Mouse (Mus musculus) retina, postnatal 7 days (tissue): ENCODE data around the gene Tbl3.
"Not testable (repeated sequence)": the region's sequence is repeated elsewhere in the genome, so short reads cannot be mapped to it uniquely, and the experiment has no call there.

Source experiments
- DNase-seq: peaks from one replicate; pipeline ENCODE4 v3.0.0-alpha.2; 2012; ENCODE audit warnings: low read depth, low spot score

The Tbl3 gene

DNA sequence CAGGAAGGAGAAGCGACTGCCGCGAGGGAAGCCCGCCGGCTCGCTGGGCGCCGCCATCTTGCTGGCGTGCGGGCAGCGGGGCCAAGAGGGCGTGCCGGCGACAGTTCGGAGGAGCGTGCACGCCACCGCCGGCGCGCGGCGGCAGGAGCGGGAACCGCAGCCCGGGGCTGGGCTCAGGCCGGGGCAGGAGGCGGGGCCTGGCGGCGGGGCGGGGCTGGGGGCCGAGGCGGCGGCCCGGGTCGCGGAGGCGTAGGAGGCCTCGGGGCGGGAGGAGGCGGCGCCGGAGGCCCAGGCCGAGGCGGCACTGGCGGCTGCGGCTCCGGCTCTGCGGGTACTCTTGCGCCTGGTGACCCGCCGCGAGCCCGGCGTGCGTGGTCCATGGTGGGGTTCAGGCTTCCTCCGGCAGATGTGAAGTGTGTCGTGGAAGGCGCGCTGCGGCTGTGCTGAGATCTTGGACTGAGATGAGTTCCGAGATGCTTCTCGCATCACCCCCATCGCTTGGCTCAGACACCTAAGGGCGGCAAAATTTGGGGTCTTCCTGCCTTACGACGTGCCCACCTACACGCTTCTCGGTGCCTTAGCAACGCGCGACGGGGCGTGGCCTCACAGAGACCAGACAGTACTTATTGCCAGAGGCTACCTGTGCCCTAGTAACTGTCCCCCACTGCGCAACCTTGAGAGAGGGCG lies 11.3 kb downstream of the Tbl3 start, which contains the start of the genes Gfer and Noxo1:
Gfer (minus strand) TSS at position 146 of the 687 bp plus-strand sequence.
Noxo1 (plus strand) TSS at position 224 of the 687 bp plus-strand sequence.
- peak; percentile 77 for DNase-seq

DNA sequence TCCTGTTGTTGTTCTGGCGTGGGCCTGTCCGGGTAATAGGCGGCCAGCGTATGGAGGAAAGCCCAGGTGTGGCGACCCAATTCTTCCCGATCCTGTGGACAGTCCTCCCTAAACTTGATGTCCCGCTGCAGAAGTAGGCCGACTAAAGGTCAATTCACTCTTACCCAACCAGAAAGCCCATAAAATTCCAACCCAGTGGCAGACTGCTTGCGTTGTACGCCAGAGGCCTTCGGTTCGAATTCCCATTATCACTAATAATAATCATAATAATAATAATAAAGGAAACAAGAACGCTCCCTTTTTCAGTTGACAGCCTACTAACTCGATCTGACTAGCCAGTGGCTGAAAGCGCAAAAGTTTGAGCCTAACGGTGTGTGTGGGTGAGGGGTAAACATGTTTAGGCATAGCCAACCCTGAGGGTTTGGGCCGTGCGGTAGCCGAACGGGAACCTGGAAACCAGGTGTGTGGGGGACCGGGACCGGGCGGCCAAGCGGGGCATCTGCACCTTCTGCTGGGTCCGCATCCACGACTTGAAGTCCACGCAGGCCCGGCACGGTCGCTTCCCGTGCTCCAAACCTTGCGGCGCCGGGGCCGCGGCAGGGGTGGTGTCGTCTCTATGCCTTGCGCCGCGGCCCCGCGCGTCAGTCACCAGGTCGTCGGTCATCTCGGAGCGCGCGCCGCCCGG lies 12.0 kb downstream of the Tbl3 start:
- no peak for DNase-seq

- no peak for DNase-seq
Observed at GRCm38 (mm10) chr17:24692385-24692784, 15.1 kb downstream of the Tbl3 start.

GRCm38 (mm10) chr17:24689251-24690081 lies 18.0 kb downstream of the Tbl3 start, which contains the start of gene Syngr3:
TSS of gene Syngr3 (minus strand) at chr17:24689955.
- DNase-seq: no peak

- no peak for DNase-seq
Observed at GRCm38 (mm10) chr17:24687599-24687998, 19.9 kb downstream of the Tbl3 start.

- DNase-seq: no peak
Observed at GRCm38 (mm10) chr17:24687146-24687595, 20.3 kb downstream of the Tbl3 start.

- DNase-seq: no peak
Observed at GRCm38 (mm10) chr17:24686514-24686913, 20.9 kb downstream of the Tbl3 start.

- DNase-seq: no peak
Observed at GRCm38 (mm10) chr17:24677500-24678080, 29.9 kb downstream of the Tbl3 start.

DNA sequence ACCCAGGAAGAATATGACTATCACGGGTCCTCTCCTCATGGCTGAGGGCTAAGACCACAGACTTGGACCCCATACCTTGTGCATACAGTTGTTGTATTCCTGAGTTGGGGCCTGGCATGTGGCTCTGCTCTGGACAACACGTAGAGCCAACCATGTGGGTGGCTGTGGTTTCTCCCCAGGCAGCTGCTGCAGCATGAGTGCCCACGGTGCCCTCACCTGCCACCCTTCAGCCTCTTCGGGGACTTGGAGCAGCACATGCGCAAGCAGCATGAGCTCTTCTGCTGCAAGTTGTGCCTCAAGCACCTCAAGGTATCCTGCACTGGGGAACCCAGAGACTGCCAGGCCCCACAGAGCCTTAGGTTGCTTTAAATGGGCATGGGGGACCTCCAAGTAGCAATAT lies 30.6 kb downstream of the Tbl3 start:
- DNase-seq: no peak

GRCm38 (mm10) chr17:24676187-24676586 lies 31.3 kb downstream of the Tbl3 start:
- peak; percentile 56 for DNase-seq

GRCm38 (mm10) chr17:24674277-24674676 lies 33.2 kb downstream of the Tbl3 start:
- DNase-seq: no peak

GRCm38 (mm10) chr17:24672141-24672540 lies 35.3 kb downstream of the Tbl3 start:
- no peak for DNase-seq

- DNase-seq: no peak
Observed at GRCm38 (mm10) chr17:24671346-24671745, 36.1 kb downstream of the Tbl3 start.

GRCm38 (mm10) chr17:24670246-24670844 lies 37.1 kb downstream of the Tbl3 start:
- DNase-seq: no peak

GRCm38 (mm10) chr17:24669545-24670245 lies 37.8 kb downstream of the Tbl3 start, which contains the start of gene Zfp598:
TSS of gene Zfp598 (plus strand) at chr17:24669687.
- peak; percentile 89 for DNase-seq

DNA sequence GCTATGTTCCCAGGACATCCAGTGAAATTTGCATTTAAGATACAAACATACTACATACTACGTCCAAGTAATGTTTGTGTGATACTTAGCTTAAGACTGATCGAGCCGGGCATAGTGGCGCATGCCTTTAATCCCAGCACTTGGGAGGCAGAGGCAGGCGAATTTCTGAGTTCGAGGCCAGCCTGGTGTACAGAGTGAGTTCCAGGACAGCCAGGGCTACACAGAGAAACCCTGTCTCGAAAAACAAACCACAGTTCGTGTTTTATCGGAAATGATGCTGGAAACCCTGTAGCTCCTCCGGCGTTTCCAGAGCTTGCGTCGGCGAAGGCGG lies 38.3 kb downstream of the Tbl3 start:
- DNase-seq: not testable (repeated sequence)

DNA sequence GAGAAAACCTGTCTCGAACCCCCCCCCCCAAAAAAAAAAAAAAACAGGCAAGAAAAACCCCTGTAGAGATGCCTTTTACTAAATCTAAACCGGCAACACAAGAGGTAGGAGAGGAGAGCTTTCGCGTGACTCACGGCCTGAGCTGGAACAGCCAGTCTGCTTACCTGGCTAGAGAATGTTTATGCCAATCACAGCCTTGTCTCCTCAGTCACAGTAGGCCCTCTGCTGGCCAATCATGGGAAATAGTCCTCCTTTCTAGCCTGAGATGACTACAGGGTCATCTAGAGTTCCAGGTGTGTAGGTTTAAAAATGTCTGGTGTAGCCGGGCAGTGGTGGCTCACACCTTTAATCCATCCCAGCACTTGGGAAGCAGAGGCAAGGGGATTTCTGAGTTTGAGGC lies 40.0 kb downstream of the Tbl3 start:
- peak; percentile 50 for DNase-seq

DNA sequence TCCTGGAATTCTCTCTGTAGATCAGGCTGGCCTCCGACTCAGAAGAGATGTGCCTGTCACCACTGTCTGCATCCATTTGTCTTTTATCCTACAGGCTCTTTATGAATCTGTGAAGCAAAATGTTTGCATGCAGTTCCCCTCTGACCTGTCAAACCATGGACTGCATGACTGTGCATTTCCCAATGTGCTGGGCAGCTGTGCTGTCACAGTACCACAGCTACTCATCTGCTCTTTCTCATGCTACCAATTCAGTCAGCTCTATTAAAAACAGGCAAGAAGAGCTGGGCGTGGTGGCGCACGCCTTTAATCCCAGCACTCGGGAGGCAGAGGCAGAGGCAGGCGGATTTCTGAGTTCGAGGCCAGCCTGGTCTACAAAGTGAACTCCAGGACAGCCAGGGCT lies 40.4 kb downstream of the Tbl3 start:
- DNase-seq: not testable (repeated sequence)

DNA sequence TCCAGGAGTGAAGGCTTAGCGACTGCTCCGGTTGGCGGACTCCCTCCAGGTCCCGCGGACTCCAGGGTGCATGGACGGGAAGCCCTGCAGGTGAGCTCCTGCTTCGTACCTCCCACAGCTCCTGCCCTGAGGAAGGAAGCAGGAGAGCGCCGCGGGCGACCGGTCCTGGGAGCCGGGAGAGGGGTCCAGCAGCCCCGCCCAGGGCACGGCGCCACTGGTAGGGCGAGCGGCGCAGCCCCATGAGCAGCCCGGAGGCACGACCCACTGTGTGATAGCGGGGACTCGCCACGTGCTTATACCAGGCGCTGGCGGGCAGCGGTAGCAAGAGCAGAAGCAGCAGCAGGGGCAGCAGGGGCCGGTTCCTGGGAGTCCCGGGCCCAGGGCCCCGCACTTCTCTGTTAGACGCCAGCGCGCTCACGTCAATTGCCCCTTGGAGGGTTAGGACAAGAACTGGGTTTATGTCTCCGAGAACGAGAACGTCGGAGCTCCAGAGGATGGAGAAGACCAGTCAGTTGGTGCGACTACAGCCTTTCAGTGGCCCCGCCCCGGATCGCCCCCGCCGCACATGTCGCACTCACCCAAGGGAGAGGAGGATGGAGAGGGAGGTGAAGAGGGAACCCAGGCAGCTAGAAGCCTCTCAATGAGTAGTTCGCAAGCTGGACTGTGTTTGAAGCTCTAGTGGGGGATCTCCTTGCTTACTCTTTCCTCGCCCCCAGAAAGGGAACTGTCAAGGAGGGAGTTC lies 49.3 kb downstream of the Tbl3 start, which contains the start of gene Npw:
Npw (minus strand) TSS at position 441 of the 742 bp plus-strand sequence.
- DNase-seq: no peak

GRCm38 (mm10) chr17:24654969-24655368 lies 52.5 kb downstream of the Tbl3 start:
- DNase-seq: no peak
